9 mouse cellular contexts compared by ENCODE assay signal in the genomic region with DNA sequence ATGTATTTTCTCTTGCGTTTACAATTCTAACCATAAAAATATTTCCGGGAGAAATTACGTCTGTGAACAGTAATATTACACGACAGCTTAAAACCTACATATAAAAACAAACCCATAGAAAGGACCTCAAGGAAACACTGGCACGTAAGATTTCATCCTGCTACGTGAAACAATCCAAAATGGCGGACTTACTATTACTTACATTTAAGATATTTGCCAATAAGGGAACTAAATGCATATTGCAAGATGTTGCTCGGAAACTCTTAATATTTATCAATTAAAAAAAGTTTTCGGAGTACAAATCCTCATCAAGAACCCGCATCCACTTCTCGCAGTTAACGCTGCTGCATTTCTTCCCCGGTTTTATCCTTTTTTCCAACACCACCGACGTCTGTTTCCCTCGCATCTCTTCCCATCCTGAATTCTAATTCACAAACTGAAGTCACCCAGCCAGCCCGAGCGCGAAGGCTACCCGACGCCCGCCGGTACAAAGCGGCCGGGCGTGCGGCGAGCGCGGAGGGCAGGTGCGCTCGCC. TPM values are rescaled to one million over a fixed set of nuclear protein-coding genes. Genes with fewer than 3 reads are reported as not detected.
DNase-seq lines count a peak whose midpoint lies in the region; ATAC-seq and TF ChIP-seq lines count a peak whose summit lies in the region.
"Had no signal": no experiment of that assay in that cellular context is flagged by ENCODE, and none has a peak within 500 bp of the region (broad histone marks: within the 10 kb centered on the region; RNA-seq: fewer than 3 reads in every experiment).

No protein-coding gene starts in this region.

- H3K9ac ChIP-seq in heart, adult 2 months (ENCODE audit: low read depth, low read length), result no peak overlapping the region
- H3K9ac ChIP-seq in ES-Bruce4 (ENCODE audit: low read depth, poor library complexity, severe bottlenecking), result peak overlapping the region; percentile 89
- peak overlapping the region; percentile 70 for H3K9ac ChIP-seq in forebrain, embryonic 14.5 days (ENCODE audit: low read length)
- peak overlapping the region; percentile 79 for H3K9ac ChIP-seq in liver, embryonic 14.5 days (replicated peaks)

- peak; percentile 35 for TF ChIP-seq CTCF in heart, adult 2 months (IDR thresholded peaks at IDR 0.05)
- TF ChIP-seq CTCF in ES-Bruce4 (IDR thresholded peaks at IDR 0.05; ENCODE audit: low read depth, low read length), result no peak
- TF ChIP-seq CTCF in liver, embryonic 14.5 days (IDR thresholded peaks at IDR 0.05; ENCODE audit: low read depth), result peak; percentile 30; the same call in 1 of the 2 replicates

- WGBS in heart, adult 2 months, result 5% methylated on average over 28 of the region's 32 CpGs
- under 1% methylated on average over 32 of the region's 32 CpGs for WGBS in forebrain, embryonic 14.5 days
- WGBS in liver, embryonic 14.5 days (ENCODE audit: insufficient replicate concordance), result 1% methylated on average over 32 of the region's 32 CpGs

- H3K79me2 ChIP-seq in heart, adult 2 months (replicated peaks; ENCODE audit: control insufficient read depth, insufficient read depth, low read length), result no peaks in the 10 kb centered on the region

- no peaks in the 10 kb centered on the region for H3K36me3 ChIP-seq in heart, adult 2 months (ENCODE audit: control insufficient read depth, insufficient read depth, low read length)
- H3K36me3 ChIP-seq in ES-Bruce4 (ENCODE audit: control insufficient read depth, insufficient read depth, low read length, poor library complexity, severe bottlenecking), result no peaks in the 10 kb centered on the region
- H3K36me3 ChIP-seq in forebrain, embryonic 14.5 days (ENCODE audit: control insufficient read depth, insufficient read depth, low read length), result no peaks in the 10 kb centered on the region
- H3K36me3 ChIP-seq in liver, embryonic 14.5 days (replicated peaks; ENCODE audit: control insufficient read depth, insufficient read depth, low read depth), result no peaks in the 10 kb centered on the region

- no peaks in the 10 kb centered on the region for H3K4me1 ChIP-seq in heart, adult 2 months (ENCODE audit: control insufficient read depth, insufficient read depth, low read length)
- no peaks in the 10 kb centered on the region for H3K4me1 ChIP-seq in ES-Bruce4 (ENCODE audit: control insufficient read depth, insufficient read depth, low read length)
- no peaks in the 10 kb centered on the region for H3K4me1 ChIP-seq in forebrain, embryonic 14.5 days (ENCODE audit: control insufficient read depth, insufficient read depth, low read length)
- H3K4me1 ChIP-seq in liver, embryonic 14.5 days (replicated peaks; ENCODE audit: control insufficient read depth in 2 of 2, insufficient read depth in 2 of 2, low read length in 1 of 2), result no peaks in the 10 kb centered on the region

- H3K4me3 ChIP-seq in heart, adult 2 months, result no peak overlapping the region
- H3K4me3 ChIP-seq in ES-Bruce4 (ENCODE audit: low read depth, low read length), result peak overlapping the region; percentile 81
- peak overlapping the region; percentile 69 for H3K4me3 ChIP-seq in forebrain, embryonic 14.5 days (ENCODE audit: low read depth, low read length)
- peak overlapping the region; percentile 64 to 66 for H3K4me3 ChIP-seq in liver, embryonic 14.5 days (ENCODE audit: insufficient read depth in 1 of 2, low read depth in 2 of 2, low read length in 2 of 2)

- peaks cover 15% of the 10 kb centered on the region for H3K27me3 ChIP-seq in heart, adult 2 months (ENCODE audit: control insufficient read depth, insufficient read depth, low read length)
- H3K27me3 ChIP-seq in ES-Bruce4 (ENCODE audit: control insufficient read depth, insufficient read depth, low read length, poor library complexity, severe bottlenecking), result peaks cover 1% of the 10 kb centered on the region; the same call in 1 of the 2 replicates
- 0 out of 2 replicates have a peak, but pooled peaks cover 3% of the 10 kb centered on the region for H3K27me3 ChIP-seq in forebrain, embryonic 14.5 days (replicated peaks; ENCODE audit: control insufficient read depth, insufficient read depth, low read length)
- peaks cover 22% of the 10 kb centered on the region for H3K27me3 ChIP-seq in liver, embryonic 14.5 days (ENCODE audit: control insufficient read depth, insufficient read depth, low read length)

- intact Hi-C loops in heart, adult 2 months (cut with DNase I), result loop anchor here (5.0 kb wide), 1 partner anchor 103 kb away; no protein-coding TSS in a partner anchor
- intact Hi-C loops in heart, postnatal 10 days (cut with DNase I), result loop anchor here (5.0 kb wide), 1 partner anchor 103 kb away; no protein-coding TSS in a partner anchor

- TF ChIP-seq POLR2A in heart, adult 2 months (IDR thresholded peaks at IDR 0.05; ENCODE audit: insufficient read depth, low read depth, low read length), result no peak
- no peak for TF ChIP-seq POLR2A in ES-Bruce4 (IDR thresholded peaks at IDR 0.05; ENCODE audit: insufficient read depth, low read length)

- ATAC-seq in forebrain, embryonic 14.5 days, result no peak
- ATAC-seq in liver, embryonic 14.5 days (ENCODE audit: insufficient read depth), result peak; percentile 70

- no peak for TF ChIP-seq EP300 in heart, adult 2 months (IDR thresholded peaks at IDR 0.05; ENCODE audit: insufficient read depth, low read depth, low read length)
- TF ChIP-seq EP300 in ES-Bruce4 (IDR thresholded peaks at IDR 0.05; ENCODE audit: insufficient read depth, low read depth, low read length), result no peak
- TF ChIP-seq EP300 in liver, embryonic 14.5 days (IDR thresholded peaks at IDR 0.05; ENCODE audit: low read depth), result no peak

- no peak for DNase-seq in heart, adult 2 months
- no peak for DNase-seq in heart, postnatal 10 days
- peak; percentile 63 for DNase-seq in forebrain, embryonic 14.5 days (ENCODE audit: low spot score)
- peak in 2 of 3 experiments; percentile 28 to 33 for DNase-seq in liver, embryonic 14.5 days (ENCODE audit: low read depth in 3 of 3, low spot score in 3 of 3)
- no peak for DNase-seq in spleen, postnatal 14 days (ENCODE audit: low spot score in 2 of 2)
- DNase-seq in layer of hippocampus, postnatal 14 days (ENCODE audit: low spot score in 2 of 2), result no peak
- no peak for DNase-seq in urinary bladder, postnatal 14 days (ENCODE audit: low spot score)

- H3K9me3 ChIP-seq in ES-Bruce4 (replicated peaks; ENCODE audit: control insufficient read depth, insufficient read depth, low read length, poor library complexity, severe bottlenecking), result no peaks in the 10 kb centered on the region
- no peaks in the 10 kb centered on the region for H3K9me3 ChIP-seq in forebrain, embryonic 14.5 days (replicated peaks; ENCODE audit: control insufficient read depth, low read length)
- no peaks in the 10 kb centered on the region for H3K9me3 ChIP-seq in liver, embryonic 14.5 days (ENCODE audit: control insufficient read depth, low read length)

- peak overlapping the region; percentile 78 for H3K4me2 ChIP-seq in forebrain, embryonic 14.5 days (ENCODE audit: low read length)
- peak overlapping the region; percentile 79 for H3K4me2 ChIP-seq in liver, embryonic 14.5 days (ENCODE audit: low read depth)

- H3K27ac ChIP-seq in heart, adult 2 months, result no peak overlapping the region
- no peak overlapping the region for H3K27ac ChIP-seq in ES-Bruce4 (ENCODE audit: insufficient read depth, low read length)
- H3K27ac ChIP-seq in forebrain, embryonic 14.5 days (ENCODE audit: low read depth, low read length), result peak overlapping the region; percentile 88
- H3K27ac ChIP-seq in liver, embryonic 14.5 days, result peak overlapping the region; percentile 35

RNA-seq across cellular contexts. Expression of a gene that starts 0.9 kb away (rescaled TPM):
- under 1 TPM in 1 of 2 experiments, not detected in 1; 0.16 TPM for total RNA-seq in heart, adult 2 months (2021)
- 0.06 and 0.09 TPM in 2 replicates for polyA plus RNA-seq in heart, adult 2 months (2012; rRNA removed)
- total RNA-seq in heart, postnatal 10 days (2021), result under 1 TPM; 0.45 to 0.65 TPM
- polyA plus RNA-seq in ES-Bruce4 (2011; ENCODE audit: insufficient read depth, insufficient read length, low read depth, missing spikeins), result 24.1 and 26.8 TPM in 2 replicates
- polyA plus RNA-seq in forebrain, embryonic 14.5 days (2014; fragmentation: Nextera tagmentation; extraction: Ambion mirVana), result 3.7 and 4.3 TPM in 2 replicates
- 4.3 and 5.9 TPM in 2 replicates for polyA plus RNA-seq in liver, embryonic 14.5 days (2012; rRNA removed)
- 8.8 and 10.1 TPM in 2 replicates for polyA plus RNA-seq in liver, embryonic 14.5 days (2014; fragmentation: Nextera tagmentation; extraction: Ambion mirVana)
- total RNA-seq in layer of hippocampus, postnatal 14 days (2021), result 1 to 10 TPM; 1.1 to 1.6 TPM
- polyA plus RNA-seq: gonadal fat pad, adult 2 months had no signal

Comparison
In these comparisons a context has a peak if more than half of its experiments do, and no peak if none do; other contexts are left out.
1. DNase-seq: peak in forebrain, embryonic 14.5 days (single experiment) and liver, embryonic 14.5 days (2 of 3); none in heart, adult 2 months (0 of 2), heart, postnatal 10 days (0 of 2), spleen, postnatal 14 days (0 of 2), layer of hippocampus, postnatal 14 days (0 of 2) and urinary bladder, postnatal 14 days (single experiment).
2. H3K27ac ChIP-seq: peak in forebrain, embryonic 14.5 days (single experiment) and liver, embryonic 14.5 days (single experiment); none in heart, adult 2 months (single experiment) and ES-Bruce4 (single experiment).